Mouse (Mus musculus) urinary bladder, postnatal 14 days (tissue): Measurements from ENCODE around the gene Samd13.
A peak's percentile ranks its signal among the peaks of the same experiment; 100 is the strongest.

Experiments used
- DNase-seq: peaks from one replicate; pipeline ENCODE4 v3.0.0; 2021; ENCODE audit warnings: low spot score

Gene Samd13

DNA sequence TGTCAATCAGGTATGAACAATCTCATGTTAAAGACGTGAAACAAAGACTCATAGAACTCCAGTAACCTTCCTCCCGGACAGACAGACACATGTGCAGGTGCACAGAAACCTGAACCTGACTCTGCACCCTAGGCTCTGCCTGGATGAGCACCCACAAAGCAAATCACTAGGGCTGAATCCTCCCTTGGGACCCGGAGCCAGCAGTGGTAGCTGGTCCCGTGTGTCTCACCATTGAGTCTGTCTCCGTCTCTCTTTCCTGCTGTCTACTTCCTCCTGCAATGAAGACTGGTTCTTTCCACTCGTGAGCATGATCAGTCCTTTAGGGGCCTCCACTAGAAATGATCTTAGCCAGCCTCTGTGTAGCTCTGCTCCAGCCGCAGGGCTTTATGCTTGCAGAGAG, 23.5 kb downstream of the Samd13 start:
- no peak for DNase-seq

DNA sequence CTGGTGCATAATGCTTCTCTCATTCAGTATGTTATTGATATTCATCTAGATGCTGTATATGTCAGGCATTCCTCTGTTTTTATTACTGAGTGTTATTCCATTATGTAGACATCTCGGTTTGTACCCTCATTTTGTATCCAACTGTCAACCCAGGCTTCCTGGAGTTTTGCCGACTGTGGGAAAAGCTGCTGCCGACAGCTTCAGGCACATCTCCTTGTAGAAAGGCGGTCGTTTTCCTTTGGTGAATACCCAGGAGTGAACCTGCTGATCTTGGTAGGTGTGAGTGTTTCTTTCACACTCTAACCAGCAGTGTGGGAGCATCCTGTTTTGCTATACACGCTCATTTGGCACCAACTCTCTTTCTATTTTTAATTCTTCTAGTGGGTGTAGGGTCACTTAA, 24.4 kb downstream of the Samd13 start:
- DNase-seq, result no peak

DNA sequence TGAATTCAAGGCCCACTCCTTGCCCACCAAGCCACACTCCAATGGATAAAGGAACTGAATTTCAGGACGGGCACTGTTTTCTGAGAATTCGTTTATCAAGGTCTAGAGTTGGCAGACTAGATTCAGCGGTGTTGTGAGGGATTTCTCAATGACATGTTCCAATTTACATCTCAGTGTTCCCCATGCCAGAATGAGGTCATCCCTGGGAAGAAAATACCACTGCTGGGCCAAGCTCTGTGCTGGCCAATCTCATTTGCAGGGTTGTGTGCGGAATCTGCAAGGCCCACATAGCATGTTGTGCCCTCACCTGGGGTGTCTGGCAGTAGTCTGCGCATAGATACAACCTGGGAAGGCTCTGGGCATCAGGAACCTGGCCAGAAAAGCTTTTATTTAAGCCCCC, 26.1 kb downstream of the Samd13 start:
- DNase-seq, result no peak

DNA sequence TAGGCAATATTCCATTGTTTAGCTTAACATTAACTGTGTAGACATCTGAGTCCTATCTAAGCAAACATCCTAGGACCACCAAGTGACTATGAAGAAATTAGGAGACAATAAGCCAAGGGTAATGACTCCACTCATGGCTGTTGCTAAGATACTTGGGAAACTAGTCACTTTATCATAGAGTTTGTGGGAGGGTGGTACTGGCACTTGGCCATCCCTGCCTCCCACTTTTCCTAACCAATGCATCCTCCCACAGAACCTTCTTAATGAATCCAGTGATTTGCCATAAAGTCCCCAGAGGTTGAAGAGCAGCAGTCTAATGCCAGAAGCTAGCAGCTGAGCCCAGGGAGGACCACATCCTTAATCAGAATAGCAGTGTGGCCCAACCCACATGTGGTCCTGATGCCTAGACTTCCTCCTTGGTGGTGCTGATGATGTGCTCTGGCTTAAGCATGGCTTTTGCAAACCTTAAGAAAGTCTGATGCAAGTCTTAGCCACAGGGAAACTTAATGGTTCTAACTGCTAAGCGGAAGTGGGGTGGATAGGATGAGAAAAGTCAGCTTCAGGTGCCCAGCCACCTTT, 27.2 kb downstream of the Samd13 start:
- DNase-seq, result no peak

DNA sequence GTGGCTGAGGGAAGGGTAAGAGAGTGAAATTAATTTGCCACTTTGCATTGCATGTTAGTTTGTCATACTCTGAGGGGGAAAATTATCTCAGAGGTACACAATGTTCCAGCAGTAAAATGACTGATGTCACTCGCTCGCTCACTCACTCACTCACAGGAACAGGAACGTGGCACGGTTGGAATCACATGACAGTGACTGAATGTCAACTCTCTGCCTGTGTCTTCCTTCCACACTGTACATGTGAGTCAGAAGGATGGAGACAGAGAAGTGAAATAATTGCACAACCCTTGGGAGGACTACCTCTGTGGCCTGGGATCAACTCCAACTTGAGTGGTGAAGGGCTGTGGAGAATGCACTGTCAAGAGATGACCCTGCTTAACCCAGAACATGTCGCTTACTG, 28.0 kb downstream of the Samd13 start:
- no peak for DNase-seq

DNA sequence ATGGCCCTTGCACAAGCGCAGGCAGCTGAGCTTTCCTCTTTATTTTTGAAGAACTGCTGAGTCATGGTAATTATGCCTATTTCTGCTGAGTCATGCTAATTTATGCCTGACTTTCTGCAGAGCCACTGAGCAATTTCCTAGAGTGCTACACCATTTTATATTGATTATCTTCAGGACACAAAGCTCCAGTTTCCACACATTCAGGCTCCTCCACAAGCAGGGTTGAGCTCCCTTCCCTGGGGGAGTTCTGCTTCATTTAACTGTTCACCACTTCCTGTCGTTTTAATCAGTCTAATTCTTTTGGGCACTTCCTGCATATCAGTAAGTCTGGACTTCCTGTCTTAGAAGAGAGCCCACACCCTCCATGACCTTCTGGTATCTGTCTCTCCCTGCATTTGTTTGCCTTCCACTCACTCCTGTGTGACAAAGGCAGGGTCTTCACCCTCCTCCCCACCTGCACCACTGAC, 30.2 kb downstream of the Samd13 start:
- no peak for DNase-seq

DNA sequence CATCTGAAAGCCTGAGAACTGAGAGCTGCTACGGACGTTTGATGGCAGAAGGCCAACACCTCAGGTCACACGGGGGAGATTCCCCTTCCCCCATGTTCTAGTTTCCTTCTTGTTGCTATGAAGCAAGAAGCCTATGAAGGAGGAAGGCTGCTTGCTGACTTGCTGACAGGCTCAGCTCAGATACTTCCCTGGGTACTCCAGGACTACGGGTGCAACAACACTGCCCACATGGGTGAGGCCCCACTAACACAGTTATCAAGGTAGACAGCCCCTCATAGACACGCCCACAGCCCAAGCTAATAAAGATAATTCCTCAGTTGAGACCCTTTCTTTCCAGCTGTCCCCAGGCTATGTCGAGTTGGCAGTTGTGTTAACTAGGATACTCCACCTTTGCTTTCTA, 31.7 kb downstream of the Samd13 start:
- no peak for DNase-seq

DNA sequence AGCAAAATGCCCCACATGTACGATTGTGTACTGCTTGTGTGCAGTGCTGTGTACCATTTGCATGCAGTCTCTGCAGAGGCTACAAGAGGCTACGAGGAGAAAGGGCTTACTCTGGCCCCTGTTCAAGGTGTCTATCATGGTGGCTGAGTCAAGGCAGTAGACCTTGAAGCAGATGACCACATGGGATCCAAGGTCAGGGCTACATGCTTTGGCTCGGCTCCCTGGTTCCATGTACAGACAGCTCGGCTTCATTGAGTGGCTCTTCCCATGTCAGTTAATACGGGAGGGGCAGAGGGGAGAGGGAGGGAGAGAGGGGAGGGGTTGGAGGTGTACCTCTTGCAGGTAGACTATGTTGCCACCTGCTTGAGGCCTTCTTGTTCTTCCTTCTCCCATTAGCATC, 33.0 kb downstream of the Samd13 start:
- DNase-seq, result no peak

DNA sequence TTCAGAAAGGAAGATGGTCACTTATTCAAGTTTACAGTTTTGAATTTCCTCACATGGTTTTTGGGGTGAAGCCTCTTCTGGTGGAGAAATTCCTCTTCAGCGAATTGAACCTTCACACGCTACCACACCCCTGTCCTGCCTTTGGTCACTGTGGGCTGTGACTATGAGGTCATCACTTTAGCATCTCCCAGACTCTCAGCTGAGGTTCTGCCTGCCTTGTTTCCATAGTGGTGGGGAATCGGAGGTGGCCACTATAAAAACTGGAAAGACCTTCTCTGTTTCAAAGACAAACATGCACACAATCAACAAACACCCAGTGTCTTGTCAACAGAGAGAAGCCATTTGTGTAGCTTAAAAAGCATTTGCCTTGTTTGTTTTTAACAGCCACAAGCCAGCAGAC, 34.2 kb downstream of the Samd13 start, which contains the start of gene 4930503B20Rik:
Gene 4930503B20Rik (minus strand): TSS at position 101 of the 400 bp plus-strand sequence.
- no peak for DNase-seq

DNA sequence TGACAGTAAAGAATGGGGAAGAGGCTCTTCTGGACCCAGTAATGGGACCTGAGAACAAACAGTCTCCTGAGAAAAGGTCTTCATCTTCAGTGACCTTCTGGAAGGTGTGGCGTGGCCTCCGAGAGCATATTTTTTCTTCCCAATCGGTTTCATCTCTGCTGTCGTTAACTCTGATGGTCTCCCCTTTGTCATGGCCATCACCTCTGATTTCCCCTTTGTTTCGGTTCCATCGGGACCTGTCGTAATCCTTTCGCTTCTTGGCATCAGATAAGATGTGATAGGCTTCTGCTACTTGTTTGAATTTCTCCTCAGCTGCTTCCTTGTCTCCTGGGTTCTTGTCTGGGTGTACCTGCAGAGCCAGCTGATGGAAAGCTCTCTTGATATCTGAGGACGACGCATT, 34.7 kb downstream of the Samd13 start:
- DNase-seq, result no peak

DNA sequence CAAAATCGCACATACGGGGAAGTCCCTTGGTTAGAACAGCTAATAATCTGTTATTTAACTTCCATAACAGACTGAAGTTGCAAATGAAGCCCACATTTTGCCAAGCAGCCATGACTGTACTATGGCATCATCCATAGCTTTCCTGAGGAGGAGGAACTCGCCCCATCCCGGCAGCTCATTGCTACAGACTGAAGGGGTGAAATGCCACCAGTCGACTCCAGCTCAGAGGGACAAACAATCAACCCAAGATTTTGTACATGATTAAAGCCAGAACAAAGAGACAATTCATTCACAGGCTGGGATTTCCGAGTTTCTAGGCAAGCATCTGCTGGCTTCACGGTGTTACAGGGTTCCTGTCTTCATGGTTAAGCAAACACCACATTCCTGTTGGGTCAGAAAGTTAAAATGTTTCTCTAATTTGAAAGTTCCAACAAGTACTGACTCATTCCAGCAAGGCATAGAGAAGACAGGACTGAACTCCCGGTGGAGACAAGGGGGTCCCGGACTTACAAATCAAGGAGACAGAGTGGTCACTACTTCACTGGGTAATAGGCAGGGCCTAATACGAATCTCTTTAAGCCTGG, 36.0 kb downstream of the Samd13 start:
- no peak for DNase-seq

DNA sequence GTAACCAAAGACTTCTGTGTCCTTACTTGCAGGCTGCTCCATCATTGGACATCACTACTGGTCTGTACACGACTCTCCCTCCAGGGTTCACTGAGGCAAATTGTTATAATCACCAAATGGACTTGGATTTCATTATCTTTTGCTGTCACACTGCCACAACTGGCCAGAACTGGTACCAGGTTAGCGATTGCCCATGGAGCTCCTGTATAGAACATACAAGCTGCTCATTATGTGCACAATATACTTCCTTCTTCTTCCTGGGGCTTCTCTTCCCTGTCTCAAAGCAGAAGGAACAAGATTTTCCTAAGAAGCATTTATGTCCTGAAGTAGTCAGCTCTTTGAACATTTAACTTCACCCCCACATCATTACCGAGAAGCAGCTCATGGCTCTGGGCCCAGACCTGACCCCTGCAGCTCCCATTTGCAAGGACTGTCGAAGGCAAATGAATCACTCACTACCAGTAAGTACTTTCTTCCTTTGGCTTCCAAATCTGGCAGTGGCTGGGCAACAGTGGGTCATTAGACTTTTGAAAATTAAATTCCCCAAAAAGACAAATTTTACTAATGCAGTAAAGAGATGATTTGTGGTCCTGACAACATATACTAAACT, 43.5 kb downstream of the Samd13 start:
- no peak for DNase-seq

DNA sequence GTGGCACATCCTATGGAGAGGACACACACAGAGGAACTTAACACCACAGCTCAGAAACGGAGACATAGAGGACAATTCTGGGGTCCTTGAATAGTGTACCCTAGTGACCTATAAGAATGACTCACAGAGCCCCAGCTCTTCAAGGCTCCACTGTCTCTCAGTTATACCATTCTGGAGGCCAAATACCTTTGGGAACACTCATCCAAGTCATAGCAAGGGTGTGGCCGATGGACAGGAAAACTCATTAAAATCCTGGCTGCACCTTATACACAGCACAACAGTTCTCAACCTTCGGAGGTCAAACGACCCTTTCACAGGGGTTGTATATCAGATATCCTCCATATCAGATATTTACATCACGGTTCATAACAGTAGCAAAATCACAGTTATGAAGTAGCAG, 52.9 kb downstream of the Samd13 start:
- no peak for DNase-seq

DNA sequence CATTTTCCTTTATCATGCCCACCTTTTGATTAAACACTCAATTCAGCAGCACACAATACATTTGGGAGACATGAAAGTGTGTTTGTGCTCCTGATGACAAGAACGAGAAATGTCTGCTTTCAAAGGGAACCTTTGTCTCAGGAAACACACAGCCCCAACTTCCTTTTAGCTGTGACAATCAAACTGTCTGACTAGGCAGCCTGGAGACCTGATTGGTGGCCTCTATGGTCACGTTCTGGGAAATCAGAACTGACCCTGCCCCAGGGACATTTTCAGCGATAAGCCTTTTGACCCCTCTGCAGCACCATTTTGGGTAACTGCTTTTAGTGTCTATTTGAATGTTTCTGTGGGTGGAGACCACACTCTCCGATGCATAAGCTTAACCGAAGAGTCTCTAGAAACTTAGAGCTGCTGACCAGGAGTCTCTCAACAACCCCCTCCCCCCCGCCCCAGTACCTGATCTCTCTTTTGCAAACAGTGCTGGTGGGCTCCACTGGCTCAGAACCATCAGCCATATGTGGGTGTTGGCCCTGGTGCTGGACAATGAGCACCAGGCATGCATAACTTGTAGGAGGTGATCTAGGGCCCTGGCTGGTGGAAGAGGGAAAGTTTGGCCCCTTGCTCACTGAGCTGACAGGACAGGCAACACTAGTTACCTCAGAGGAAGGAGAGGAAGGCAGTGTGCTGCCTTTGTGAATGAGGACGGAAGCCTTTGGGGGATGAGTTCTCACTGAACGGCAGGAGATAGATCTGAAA, 57.0 kb downstream of the Samd13 start:
- no peak for DNase-seq

DNA sequence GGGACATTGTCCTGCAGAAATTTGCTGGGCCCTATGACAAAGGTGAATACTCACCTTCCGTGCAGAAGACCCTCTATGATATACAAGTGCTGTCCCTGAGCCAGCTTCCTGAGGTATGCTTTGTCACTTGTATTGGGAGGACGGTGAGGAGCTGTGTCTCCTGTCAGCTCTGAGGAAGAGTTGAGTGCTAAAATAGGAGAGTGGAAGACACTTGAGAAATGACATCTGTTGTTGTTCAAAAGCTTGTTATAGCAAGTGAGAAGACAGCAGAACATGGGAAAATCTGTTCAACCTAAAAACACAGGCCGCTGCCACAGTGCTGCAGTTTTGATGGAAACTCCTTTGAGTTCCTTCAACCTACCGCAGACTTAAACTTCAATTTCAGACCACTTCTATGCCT, 59.6 kb downstream of the Samd13 start:
- no peak for DNase-seq

DNA sequence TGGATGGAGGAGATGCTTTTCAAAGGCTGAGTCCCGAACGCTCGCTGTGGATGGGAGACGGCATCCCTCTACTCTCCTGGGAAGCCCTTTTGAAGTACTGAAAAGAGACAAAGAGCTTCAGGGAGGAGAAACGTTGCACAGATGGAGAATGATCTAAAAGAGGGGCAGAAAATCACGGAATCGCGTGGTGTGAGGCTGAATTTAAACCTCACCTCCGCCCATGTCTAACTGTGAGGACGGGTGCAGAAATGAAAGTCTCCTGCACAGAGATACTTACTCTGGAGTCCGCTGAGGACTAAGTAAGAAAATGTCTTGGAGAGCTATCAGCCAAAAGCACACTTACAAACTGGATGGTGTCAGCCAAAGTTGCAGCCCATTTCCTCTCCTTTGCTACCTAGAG, 63.4 kb downstream of the Samd13 start:
- DNase-seq, result no peak

DNA sequence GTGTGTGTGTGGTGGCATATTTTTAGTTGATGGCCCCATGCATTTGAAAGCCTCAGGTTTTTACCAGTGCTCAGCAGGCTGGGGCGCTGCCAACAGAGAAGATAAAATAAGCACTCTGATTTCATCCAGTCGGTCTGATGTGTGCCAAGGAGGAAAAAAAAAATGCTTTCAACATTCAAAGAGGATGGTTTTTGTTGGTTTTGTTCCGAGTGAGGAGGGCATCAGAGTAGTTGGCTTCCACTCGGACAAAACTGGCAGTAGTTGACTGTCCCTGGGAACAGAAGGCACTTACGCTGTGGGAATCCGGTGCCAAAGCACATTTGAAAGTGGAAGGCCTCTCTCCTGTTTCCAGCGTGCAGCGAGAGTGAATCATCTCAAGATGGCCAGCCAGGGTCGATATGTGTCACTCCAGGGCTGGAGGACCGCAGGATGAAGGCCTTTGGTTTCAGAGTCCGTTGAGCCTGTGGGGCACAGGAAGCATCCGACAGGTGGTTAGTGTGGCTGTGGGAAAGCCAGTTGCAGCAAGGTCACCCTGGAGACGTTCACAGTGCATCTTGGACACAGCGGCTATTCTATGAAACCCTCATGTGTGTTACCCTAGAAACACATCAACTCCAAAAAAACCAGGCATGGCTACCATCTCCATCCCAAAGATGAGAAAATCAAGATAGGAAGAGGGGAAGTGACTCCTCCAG, 64.7 kb downstream of the Samd13 start:
- peak; percentile 25 for DNase-seq

DNA sequence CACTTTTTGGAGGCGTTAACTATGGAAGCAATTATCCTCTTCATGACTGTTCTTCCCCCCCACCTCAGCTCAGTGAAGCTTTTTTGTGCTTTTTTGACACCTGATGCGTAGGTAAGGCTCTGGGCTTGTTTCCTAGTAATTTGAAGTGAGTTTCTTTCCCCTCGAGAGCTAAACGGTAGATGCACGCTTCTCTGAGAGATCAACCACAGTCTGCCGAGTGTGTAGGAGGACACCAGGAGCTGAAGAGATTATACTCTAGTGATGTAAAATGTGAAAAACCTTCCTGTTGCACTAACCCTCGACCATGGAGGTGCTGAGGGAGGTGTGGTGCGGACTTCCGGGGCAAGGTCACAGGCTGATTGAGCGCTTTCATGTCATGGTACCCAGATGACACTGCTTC, 65.3 kb downstream of the Samd13 start:
- no peak for DNase-seq

DNA sequence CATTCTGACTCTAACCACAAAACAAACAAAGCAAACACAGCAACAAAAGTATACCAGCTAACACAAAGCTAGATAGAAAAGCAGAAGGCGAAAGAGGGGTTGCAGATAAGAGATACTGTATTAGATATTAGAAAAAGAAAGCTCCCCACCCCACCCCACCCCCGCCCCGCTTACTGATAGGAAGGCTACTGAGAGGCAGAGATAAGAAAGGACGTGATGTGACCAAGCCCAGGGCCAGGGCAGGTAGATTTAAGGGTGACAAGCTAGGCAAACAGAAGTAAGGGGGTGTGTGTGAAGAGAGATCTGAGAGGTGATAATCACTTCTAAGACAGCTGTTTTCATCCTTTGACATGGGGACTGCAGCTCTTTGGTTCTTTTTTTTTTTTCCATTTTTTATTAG, 67.0 kb downstream of the Samd13 start:
- no peak for DNase-seq

DNA sequence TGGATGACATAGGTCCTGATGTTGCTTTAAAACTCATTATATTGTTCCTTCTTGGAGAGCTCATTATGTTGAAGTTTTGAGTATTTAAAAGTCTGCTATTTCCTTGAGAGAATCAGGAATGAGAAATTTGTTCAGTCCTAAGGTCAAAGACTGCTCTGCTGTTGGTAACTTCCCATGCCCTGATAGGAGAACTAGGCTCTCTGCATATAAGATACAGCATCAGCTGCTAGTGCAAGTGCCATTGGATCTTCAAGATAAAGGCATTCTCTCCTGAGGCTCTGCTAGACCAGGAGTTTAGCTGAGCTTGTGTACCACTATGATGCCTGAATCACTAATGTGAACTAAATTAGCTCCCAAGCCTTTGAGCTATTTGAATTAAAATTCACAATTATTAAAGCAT, 67.4 kb downstream of the Samd13 start:
- no peak for DNase-seq

DNA sequence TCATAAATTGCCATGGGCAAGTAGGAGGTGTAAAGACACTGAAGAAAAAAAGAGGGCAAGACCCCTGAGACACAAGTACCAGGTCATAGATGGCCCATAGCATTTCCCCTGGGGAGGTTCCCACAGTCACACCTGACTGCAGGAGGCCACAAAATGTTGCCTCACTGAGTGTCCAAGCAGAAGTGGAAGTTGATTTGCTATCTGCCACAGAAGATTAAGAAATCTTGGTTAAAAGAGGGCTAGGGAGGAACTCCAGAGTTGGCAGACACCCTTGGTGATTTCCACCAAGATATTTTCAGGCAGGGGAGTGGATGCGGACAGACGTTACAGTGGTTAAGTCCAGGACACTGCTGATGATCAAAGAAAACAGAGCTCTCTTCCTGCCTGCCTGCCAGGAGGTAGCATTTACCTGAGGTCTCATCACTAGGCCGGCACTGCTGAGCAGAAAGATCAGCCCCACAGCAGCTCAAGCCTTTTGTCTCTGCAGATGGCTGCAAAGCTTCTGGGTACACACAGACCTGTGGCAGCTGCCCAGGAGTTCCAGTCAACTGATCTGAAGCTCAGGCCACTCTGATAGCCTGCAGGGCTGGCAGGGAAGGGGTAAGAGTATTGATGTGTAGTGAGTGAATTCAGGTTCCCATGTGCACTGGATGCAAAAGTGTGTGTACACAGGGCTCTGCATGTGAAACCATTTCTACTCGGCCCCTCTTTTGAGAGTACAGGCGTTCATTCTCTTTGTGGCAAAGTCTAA, 68.7 kb downstream of the Samd13 start:
- DNase-seq, result peak; percentile 7

DNA sequence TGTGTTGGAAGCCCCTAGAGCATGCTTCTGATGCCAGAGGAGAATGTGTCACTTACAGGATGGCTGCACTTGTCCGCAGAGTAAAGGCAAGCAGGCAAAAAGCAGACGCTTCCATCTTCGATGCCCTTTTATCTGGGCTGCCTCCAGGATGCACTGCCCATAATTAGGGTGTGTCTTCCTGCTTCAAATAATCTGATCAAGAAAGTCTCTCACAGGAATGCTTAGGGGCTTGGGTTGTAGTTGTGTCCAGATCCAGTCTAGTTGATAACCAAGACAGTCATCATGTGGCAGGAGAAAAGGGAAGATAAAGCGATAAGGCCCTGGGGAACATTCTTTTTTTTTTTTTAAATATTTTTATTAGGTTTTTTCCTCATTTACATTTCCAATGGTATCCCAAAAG, 69.9 kb downstream of the Samd13 start, which contains the start of gene Dnase2b:
Gene Dnase2b (minus strand): TSS at position 101 of the 400 bp plus-strand sequence.
- no peak for DNase-seq
